Mouse (Mus musculus): ENCODE results near the gene Msantd2. TPM values are rescaled to one million over a fixed set of nuclear protein-coding genes. Genes with fewer than 3 reads are reported as not detected.

Msantd2 gene
- polyA plus RNA-seq, 1 experiment from 2014 or later, result 34.0 TPM

- H3K4me1 ChIP-seq (replicated peaks; ENCODE audit: control insufficient read depth, insufficient read depth, low read length), result peaks cover 10% of the 10 kb centered on the region
- peak overlapping the region; percentile 2 for H3K9ac ChIP-seq (replicated peaks; ENCODE audit: low read depth, low read length)
- H3K27ac ChIP-seq (ENCODE audit: low read length), result no peak overlapping the region
- peak; percentile 51 for ATAC-seq
- peak overlapping the region; percentile 48 for H3K4me2 ChIP-seq (ENCODE audit: low read length)
- H3K36me3 ChIP-seq (ENCODE audit: control insufficient read depth, insufficient read depth), result no peaks in the 10 kb centered on the region
- H3K9me3 ChIP-seq (ENCODE audit: control insufficient read depth, low read length), result no peaks in the 10 kb centered on the region
- peaks cover 18% of the 10 kb centered on the region for H3K27me3 ChIP-seq (replicated peaks; ENCODE audit: control insufficient read depth, insufficient read depth, low read length)
- peak overlapping the region; percentile 30 for H3K4me3 ChIP-seq (replicated peaks; ENCODE audit: low read length)
- 10% methylated on average over 17 of the region's 17 CpGs for WGBS
These were observed 56.1 kb downstream of the Msantd2 start for GRCm38 (mm10) chr9:37545166-37545610.

- H3K4me2 ChIP-seq (ENCODE audit: low read length), result no peak overlapping the region
- H3K4me1 ChIP-seq (replicated peaks; ENCODE audit: control insufficient read depth, insufficient read depth, low read length), result peaks cover 10% of the 10 kb centered on the region
- H3K9ac ChIP-seq (replicated peaks; ENCODE audit: low read depth, low read length), result no peak overlapping the region
- H3K36me3 ChIP-seq (ENCODE audit: control insufficient read depth, insufficient read depth), result no peaks in the 10 kb centered on the region
- peaks cover 25% of the 10 kb centered on the region for H3K27me3 ChIP-seq (replicated peaks; ENCODE audit: control insufficient read depth, insufficient read depth, low read length)
- 19% methylated on average over 27 of the region's 27 CpGs for WGBS
- ATAC-seq, result no peak
- no peak overlapping the region for H3K4me3 ChIP-seq (replicated peaks; ENCODE audit: low read length)
- no peak overlapping the region for H3K27ac ChIP-seq (ENCODE audit: low read length)
- no peaks in the 10 kb centered on the region for H3K9me3 ChIP-seq (ENCODE audit: control insufficient read depth, low read length)
These were observed 56.8 kb downstream of the Msantd2 start for GRCm38 (mm10) chr9:37545847-37546452.

- H3K4me3 ChIP-seq (replicated peaks; ENCODE audit: low read length), result no peak overlapping the region
- ATAC-seq, result no peak
- no peak overlapping the region for H3K9ac ChIP-seq (replicated peaks; ENCODE audit: low read depth, low read length)
- WGBS, result 86% methylated on average over 1 of the region's 1 CpGs
- H3K27ac ChIP-seq (ENCODE audit: low read length), result no peak overlapping the region
- no peaks in the 10 kb centered on the region for H3K36me3 ChIP-seq (ENCODE audit: control insufficient read depth, insufficient read depth)
- H3K9me3 ChIP-seq (ENCODE audit: control insufficient read depth, low read length), result no peaks in the 10 kb centered on the region
- no peak overlapping the region for H3K4me2 ChIP-seq (ENCODE audit: low read length)
- H3K27me3 ChIP-seq (replicated peaks; ENCODE audit: control insufficient read depth, insufficient read depth, low read length), result peaks cover 33% of the 10 kb centered on the region
- H3K4me1 ChIP-seq (replicated peaks; ENCODE audit: control insufficient read depth, insufficient read depth, low read length), result peaks cover 12% of the 10 kb centered on the region
These were observed 57.8 kb downstream of the Msantd2 start for GRCm38 (mm10) chr9:37546889-37547288.

GRCm38 (mm10) chr9:37550435-37550834 is 61.3 kb downstream of the Msantd2 start:
- no peak overlapping the region for H3K4me2 ChIP-seq (ENCODE audit: low read length)
- H3K27me3 ChIP-seq (replicated peaks; ENCODE audit: control insufficient read depth, insufficient read depth, low read length), result peaks cover 34% of the 10 kb centered on the region
- no peaks in the 10 kb centered on the region for H3K9me3 ChIP-seq (ENCODE audit: control insufficient read depth, low read length)
- H3K9ac ChIP-seq (replicated peaks; ENCODE audit: low read depth, low read length), result no peak overlapping the region
- H3K4me3 ChIP-seq (replicated peaks; ENCODE audit: low read length), result no peak overlapping the region
- peaks cover 15% of the 10 kb centered on the region for H3K4me1 ChIP-seq (replicated peaks; ENCODE audit: control insufficient read depth, insufficient read depth, low read length)
- ATAC-seq, result no peak
- H3K36me3 ChIP-seq (ENCODE audit: control insufficient read depth, insufficient read depth), result no peaks in the 10 kb centered on the region
- H3K27ac ChIP-seq (ENCODE audit: low read length), result no peak overlapping the region
- WGBS, result 67% methylated on average over 1 of the region's 1 CpGs

GRCm38 (mm10) chr9:37551751-37552531 is 62.8 kb downstream of the Msantd2 start:
- ATAC-seq, result peak; percentile 11
- H3K27me3 ChIP-seq (replicated peaks; ENCODE audit: control insufficient read depth, insufficient read depth, low read length), result peaks cover 25% of the 10 kb centered on the region
- 3% methylated on average over 23 of the region's 23 CpGs for WGBS

GRCm38 (mm10) chr9:37552536-37553293 is 63.6 kb downstream of the Msantd2 start, which contains the start of gene Nrgn:
Nrgn (minus strand) TSS chr9:37552904.
- Histone ChIP-seq H3K4me1 (replicated peaks; ENCODE audit: control insufficient read depth, insufficient read depth, low read length) (peaks cover 16% of the 10 kb centered on the region), H3K4me2 (ENCODE audit: low read length) (peak within 1 kb of the TSS; percentile 96), H3K4me3 (replicated peaks; ENCODE audit: low read length) (peak within 1 kb of the TSS; percentile 52), H3K27me3 (replicated peaks; ENCODE audit: control insufficient read depth, insufficient read depth, low read length) (peaks cover 25% of the 10 kb centered on the region), H3K27ac (ENCODE audit: low read length) (no peak within 1 kb of the TSS), H3K9me3 (ENCODE audit: control insufficient read depth, low read length) (no peaks in the 10 kb centered on the region), H3K9ac (replicated peaks; ENCODE audit: low read depth, low read length) (peak within 1 kb of the TSS; percentile 61), H3K36me3 (ENCODE audit: control insufficient read depth, insufficient read depth) (no peaks in the 10 kb centered on the region)
- ATAC-seq, result peak; percentile 96
- 4% methylated on average over 31 of the region's 31 CpGs for WGBS

More at GRCm38 (mm10) chr9:37551751-37552531, 62.8 kb downstream of the Msantd2 start:
- H3K9me3 ChIP-seq (ENCODE audit: control insufficient read depth, low read length), result no peaks in the 10 kb centered on the region
- H3K4me1 ChIP-seq (replicated peaks; ENCODE audit: control insufficient read depth, insufficient read depth, low read length), result peaks cover 16% of the 10 kb centered on the region
- peak overlapping the region; percentile 52 for H3K4me3 ChIP-seq (replicated peaks; ENCODE audit: low read length)
- H3K9ac ChIP-seq (replicated peaks; ENCODE audit: low read depth, low read length), result peak overlapping the region; percentile 61
- H3K36me3 ChIP-seq (ENCODE audit: control insufficient read depth, insufficient read depth), result no peaks in the 10 kb centered on the region
- H3K4me2 ChIP-seq (ENCODE audit: low read length), result peak overlapping the region; percentile 96
- H3K27ac ChIP-seq (ENCODE audit: low read length), result no peak overlapping the region

- H3K4me1 ChIP-seq (replicated peaks; ENCODE audit: control insufficient read depth, insufficient read depth, low read length), result peaks cover 16% of the 10 kb centered on the region
- H3K9ac ChIP-seq (replicated peaks; ENCODE audit: low read depth, low read length), result no peak overlapping the region
- no peak for ATAC-seq
- no peak overlapping the region for H3K4me2 ChIP-seq (ENCODE audit: low read length)
- no peaks in the 10 kb centered on the region for H3K9me3 ChIP-seq (ENCODE audit: control insufficient read depth, low read length)
- 92% methylated on average over 1 of the region's 1 CpGs for WGBS
- peaks cover 21% of the 10 kb centered on the region for H3K27me3 ChIP-seq (replicated peaks; ENCODE audit: control insufficient read depth, insufficient read depth, low read length)
- H3K36me3 ChIP-seq (ENCODE audit: control insufficient read depth, insufficient read depth), result no peaks in the 10 kb centered on the region
- no peak overlapping the region for H3K27ac ChIP-seq (ENCODE audit: low read length)
- H3K4me3 ChIP-seq (replicated peaks; ENCODE audit: low read length), result no peak overlapping the region
These were observed 65.2 kb downstream of the Msantd2 start for GRCm38 (mm10) chr9:37554279-37554678.

- 22% methylated on average over 7 of the region's 7 CpGs for WGBS
- Histone ChIP-seq H3K9me3 (ENCODE audit: control insufficient read depth, low read length) (no peaks in the 10 kb centered on the region), H3K4me3 (replicated peaks; ENCODE audit: low read length) (no peak within 1 kb of the TSS), H3K9ac (replicated peaks; ENCODE audit: low read depth, low read length) (no peak within 1 kb of the TSS), H3K4me1 (replicated peaks; ENCODE audit: control insufficient read depth, insufficient read depth, low read length) (peaks cover 16% of the 10 kb centered on the region), H3K27me3 (replicated peaks; ENCODE audit: control insufficient read depth, insufficient read depth, low read length) (peaks cover 19% of the 10 kb centered on the region), H3K27ac (ENCODE audit: low read length) (no peak within 1 kb of the TSS), H3K36me3 (ENCODE audit: control insufficient read depth, insufficient read depth) (no peaks in the 10 kb centered on the region), H3K4me2 (ENCODE audit: low read length) (no peak within 1 kb of the TSS)
- ATAC-seq, result 0 out of 2 replicates have a peak, but pooled peaks have one; percentile 8
These were observed 66.0 kb downstream of the Msantd2 start, which contains the start of gene Siae for GRCm38 (mm10) chr9:37554838-37555748. Siae (plus strand) TSS chr9:37555698.

Data from forebrain, embryonic 16.5 days (tissue).